21 mouse cellular contexts compared by ENCODE assay signal in genomic region chr11:62992545-62993242, GRCm38 (mm10). TPM values are rescaled to one million over a fixed set of nuclear protein-coding genes. Genes with fewer than 3 reads are reported as not detected.
"Had no signal": no experiment of that assay in that cellular context is flagged by ENCODE, and none has a peak within 500 bp of the region (broad histone marks: within the 10 kb centered on the region; RNA-seq: fewer than 3 reads in every experiment).

No protein-coding gene starts in this region.

- H3K9ac ChIP-seq: neural tube, embryonic 15.5 days; stomach, embryonic 15.5 days had no signal

- H3K9me3 ChIP-seq: neural tube, embryonic 15.5 days; stomach, embryonic 15.5 days had no signal

- H3K4me2 ChIP-seq: neural tube, embryonic 15.5 days; stomach, embryonic 15.5 days had no signal

- DNase-seq: retina, postnatal 1 day; right cerebral cortex, adult 18-20 months; right cerebral cortex, postnatal 14 days; right cerebral cortex, postnatal 25 days; right cerebral cortex, postnatal 4 days; spleen, adult 18-20 months; thymus, adult 18-20 months; thymus, adult 2 months; thymus, postnatal 14 days; thymus, postnatal 25 days; thymus, postnatal 36 days; thymus, postnatal 4 days had no signal

- H3K36me3 ChIP-seq: neural tube, embryonic 15.5 days; stomach, embryonic 15.5 days had no signal

- H3K27ac ChIP-seq: neural tube, embryonic 15.5 days; stomach, embryonic 15.5 days; stomach, postnatal 0 days had no signal

- H3K4me3 ChIP-seq: neural tube, embryonic 15.5 days; stomach, embryonic 15.5 days had no signal

- H3K27me3 ChIP-seq: neural tube, embryonic 15.5 days; stomach, embryonic 15.5 days had no signal

RNA-seq across cellular contexts. Expression of gene Cdrt4, which starts 41.7 kb away (rescaled TPM):
- total RNA-seq: neutrophil, adult 5-6 weeks had no signal
- polyA plus RNA-seq: neural tube, embryonic 14.5 days; neural tube, embryonic 15.5 days; small intestine, adult 2 months; spleen, adult 2 months; stomach, embryonic 14.5 days; stomach, postnatal 0 days; thymus, adult 2 months; thymus, postnatal 0 days had no signal
